Mouse (Mus musculus) activated CD4-positive, CD25-positive, alpha-beta regulatory T cell, adult 4 months (primary cell): Measurements from ENCODE around the gene Magel2. TPM values are rescaled to one million over a fixed set of nuclear protein-coding genes. Genes with fewer than 3 reads are reported as not detected.

Source experiments
- ATAC-seq: one replicate; pipeline ENCODE4 v1.8.0; 2017
- polyA plus RNA-seq, 2 experiments: library from polyadenylated mRNA; unstranded; fragments of 100-300 nt; shearing (Covaris generic); gene quantifications; one replicate each; pipeline ENCODE4 v1.2.1; 2017

The Magel2 gene
- polyA plus RNA-seq, 2 experiments from 2014 or later = not detected

GRCm38 (mm10) chr7:62428337-62428736 is 51.5 kb downstream of the Magel2 start:
- no peak for ATAC-seq

Other genes starting within 250 kb of the Magel2 start
- under 1 TPM in 1 of 2 experiments, not detected in 1; 0.15 TPM for gene Ndn, start 30.4 kb upstream of the Magel2 start, polyA plus RNA-seq
- gene Mkrn3, start 43.1 kb downstream of the Magel2 start, polyA plus RNA-seq = under 1 TPM in 1 of 2 experiments, not detected in 1; 0.18 TPM
- under 1 TPM in 1 of 2 experiments, not detected in 1; 0.18 TPM for gene Peg12, start 87.5 kb downstream of the Magel2 start, polyA plus RNA-seq